Mouse (Mus musculus) forebrain, embryonic 11.5 days (tissue): ENCODE results near the gene Prelid3b. TPM values are rescaled to one million over a fixed set of nuclear protein-coding genes. Genes with fewer than 3 reads are reported as not detected.

Source experiments
- ATAC-seq: fragments of 200-750 bp; cut with Nextera tagmentation; replicated peaks from 2 replicates; pipeline ENCODE4 v1.8.0; 2017; ENCODE audit warnings: moderate TSS enrichment; ENCODE audit not compliant: low FRiP score
- DNase-seq: peaks from one replicate; pipeline ENCODE4 v3.0.0-alpha.2; 2017; ENCODE audit warnings: low spot score
- H3K27ac ChIP-seq: fragments of 300-500 bp; sonication (generic); 2 replicates; pipeline ENCODE4 v1.5.1; 2014; ENCODE audit warnings: low read depth, low read length
- H3K27me3 ChIP-seq: fragments of 300-500 bp; sonication (generic); 2 replicates; pipeline ENCODE4 v1.6.1; 2014; ENCODE audit warnings: mild to moderate bottlenecking, low read length, mixed read lengths; ENCODE audit not compliant: control insufficient read depth, insufficient read depth
- H3K36me3 ChIP-seq: fragments of 300-500 bp; sonication (generic); 2 replicates; pipeline ENCODE4 v1.6.1; 2014; ENCODE audit warnings: mild to moderate bottlenecking, low read length, moderate library complexity, mixed read lengths; ENCODE audit not compliant: control insufficient read depth, insufficient read depth
- H3K4me1 ChIP-seq: fragments of 300-500 bp; sonication (generic); replicated peaks from 2 replicates; pipeline ENCODE4 v1.6.1; 2014; ENCODE audit warnings: low read length, mixed read lengths; ENCODE audit not compliant: control insufficient read depth, insufficient read depth
- H3K4me2 ChIP-seq: fragments of 300-500 bp; sonication (generic); 2 replicates; pipeline ENCODE4 v1.6.1; 2014; ENCODE audit warnings: low read depth, mild to moderate bottlenecking, low read length, moderate library complexity, mixed read lengths; ENCODE audit not compliant: severe bottlenecking
- H3K4me3 ChIP-seq: fragments of 300-500 bp; sonication (generic); 2 replicates; pipeline ENCODE4 v1.5.1; 2014; ENCODE audit warnings: low read depth, low read length
- H3K9ac ChIP-seq: fragments of 300-500 bp; sonication (generic); 2 replicates; pipeline ENCODE4 v1.6.1; 2014; ENCODE audit warnings: low read length
- H3K9me3 ChIP-seq: fragments of 300-500 bp; sonication (generic); 2 replicates; pipeline ENCODE4 v1.6.1; 2016; ENCODE audit warnings: low read length, mixed read lengths; ENCODE audit not compliant: control insufficient read depth
- WGBS: fragments of 180-500 bp; shearing (Covaris S2); extraction: QIAGEN DNeasy Blood & Tissue Kit; methylation state at CpG from one replicate; pipeline ENCODE4 v1.1.7; 2014; 5-methylcytosine and 5-hydroxymethylcytosine counted together
- polyA plus RNA-seq: library from polyadenylated mRNA; unstranded; fragments of >200 nt; fragmentation: Nextera tagmentation; extraction: Ambion mirVana; gene quantifications from 2 replicates; pipeline ENCODE4 v1.2.1, GENCODE M21; 2014

Gene Prelid3b
- polyA plus RNA-seq, 1 experiment from 2014 or later, result 132 TPM

DNA sequence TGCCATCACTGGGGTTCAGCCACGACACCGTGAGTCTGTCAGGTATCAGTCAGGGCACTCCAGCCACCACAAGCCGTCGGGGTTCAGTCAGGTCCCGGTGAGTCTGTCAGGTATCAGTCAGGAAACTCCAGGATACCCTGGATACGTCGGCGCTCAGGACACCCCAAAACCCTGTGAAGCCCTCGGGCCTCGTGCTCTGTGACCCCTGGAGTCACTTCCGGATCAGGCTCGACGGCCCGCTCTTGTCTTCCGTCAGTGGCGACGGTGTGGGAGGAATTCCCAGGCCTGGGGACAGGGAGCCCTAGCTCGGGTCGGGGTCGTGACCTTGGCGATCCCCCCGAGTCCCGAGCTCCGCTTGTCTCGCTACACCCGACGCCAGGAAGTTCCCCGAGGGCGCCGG, 474 bp downstream of the Prelid3b start:
- H3K4me1 ChIP-seq, result peaks cover 4% of the 10 kb centered on the region; the same call in 1 of the 2 replicates
- DNase-seq (no peak), ATAC-seq (peak; percentile 44; the same call in 1 of the 2 replicates)
- H3K9me3 ChIP-seq, result no peaks in the 10 kb centered on the region; the same call in 1 of the 2 replicates
- peak overlapping the region; percentile 73 for H3K4me3 ChIP-seq
- H3K27ac ChIP-seq, result no peak overlapping the region
- H3K9ac ChIP-seq, result peak overlapping the region; percentile 79
- 10% methylated on average over 29 of the region's 30 CpGs for WGBS
- no peaks in the 10 kb centered on the region; the same call in 1 of the 2 replicates for H3K36me3 ChIP-seq
- peak overlapping the region; percentile 69 for H3K4me2 ChIP-seq
- H3K27me3 ChIP-seq, result no peaks in the 10 kb centered on the region

DNA sequence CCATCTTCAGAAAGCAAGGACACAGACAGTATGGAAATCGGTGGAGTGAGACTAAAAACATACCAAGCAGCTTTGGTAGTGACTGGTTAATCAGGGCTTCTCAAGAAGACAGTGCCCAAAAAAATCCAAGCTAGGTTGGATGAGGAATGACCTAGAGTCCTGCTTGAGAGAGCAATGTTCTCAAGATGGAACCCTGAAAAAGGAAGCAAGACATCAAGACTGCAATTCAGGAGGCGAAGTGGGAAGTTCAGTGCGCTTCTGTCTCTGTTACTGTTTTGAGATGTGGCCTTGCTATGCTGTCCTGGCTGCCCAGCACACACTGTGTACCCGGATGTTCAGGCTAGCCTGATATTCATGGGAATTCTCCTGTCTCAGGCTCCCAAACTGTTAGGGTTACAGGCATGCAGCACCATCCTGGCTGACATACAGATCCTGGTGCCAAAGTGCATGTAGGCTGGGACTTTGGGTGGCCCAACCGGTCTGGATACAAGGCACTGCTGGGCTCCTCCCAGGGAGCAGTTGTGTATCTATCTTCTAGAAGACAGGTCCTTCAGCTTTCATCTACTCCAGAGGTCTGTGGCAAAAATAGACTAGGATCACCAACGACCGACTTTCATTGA, 2.0 kb downstream of the Prelid3b start:
- H3K36me3 ChIP-seq, result no peaks in the 10 kb centered on the region; the same call in 1 of the 2 replicates
- H3K27ac ChIP-seq, result no peak overlapping the region
- H3K4me1 ChIP-seq, result peaks cover 4% of the 10 kb centered on the region; the same call in 1 of the 2 replicates
- H3K4me3 ChIP-seq, result no peak overlapping the region
- DNase-seq (no peak), ATAC-seq (no peak)
- no peaks in the 10 kb centered on the region; the same call in 1 of the 2 replicates for H3K9me3 ChIP-seq
- no peak overlapping the region for H3K4me2 ChIP-seq
- H3K27me3 ChIP-seq, result no peaks in the 10 kb centered on the region
- 95% methylated on average over 7 of the region's 7 CpGs for WGBS
- H3K9ac ChIP-seq, result no peak overlapping the region

DNA sequence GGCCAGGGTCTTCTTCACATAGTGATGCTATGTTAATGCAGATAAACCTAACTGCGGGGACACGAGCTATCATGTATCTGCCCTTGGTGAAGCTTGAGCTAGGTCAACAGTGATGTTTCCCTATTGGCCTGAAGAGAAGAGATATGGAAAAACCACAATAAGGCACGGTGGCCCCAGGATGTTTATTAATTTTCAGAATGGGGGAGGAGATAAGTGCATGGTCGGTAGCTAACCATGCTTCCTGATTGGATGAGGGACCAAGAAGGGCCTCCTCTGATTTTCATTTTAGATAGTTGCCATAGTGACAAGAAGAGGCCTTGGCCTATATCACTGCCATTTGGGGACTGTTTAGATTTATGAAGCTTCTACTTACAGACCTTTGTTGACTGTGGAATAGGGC, 2.5 kb downstream of the Prelid3b start:
- H3K9me3 ChIP-seq, result no peaks in the 10 kb centered on the region; the same call in 1 of the 2 replicates
- no peak overlapping the region for H3K4me2 ChIP-seq
- WGBS, result 90% methylated on average over 4 of the region's 4 CpGs
- ATAC-seq (no peak), DNase-seq (no peak)
- no peaks in the 10 kb centered on the region; the same call in 1 of the 2 replicates for H3K36me3 ChIP-seq
- no peak overlapping the region for H3K4me3 ChIP-seq
- H3K27ac ChIP-seq, result no peak overlapping the region
- no peaks in the 10 kb centered on the region for H3K27me3 ChIP-seq
- H3K4me1 ChIP-seq, result peaks cover 4% of the 10 kb centered on the region; the same call in 1 of the 2 replicates
- H3K9ac ChIP-seq, result no peak overlapping the region

DNA sequence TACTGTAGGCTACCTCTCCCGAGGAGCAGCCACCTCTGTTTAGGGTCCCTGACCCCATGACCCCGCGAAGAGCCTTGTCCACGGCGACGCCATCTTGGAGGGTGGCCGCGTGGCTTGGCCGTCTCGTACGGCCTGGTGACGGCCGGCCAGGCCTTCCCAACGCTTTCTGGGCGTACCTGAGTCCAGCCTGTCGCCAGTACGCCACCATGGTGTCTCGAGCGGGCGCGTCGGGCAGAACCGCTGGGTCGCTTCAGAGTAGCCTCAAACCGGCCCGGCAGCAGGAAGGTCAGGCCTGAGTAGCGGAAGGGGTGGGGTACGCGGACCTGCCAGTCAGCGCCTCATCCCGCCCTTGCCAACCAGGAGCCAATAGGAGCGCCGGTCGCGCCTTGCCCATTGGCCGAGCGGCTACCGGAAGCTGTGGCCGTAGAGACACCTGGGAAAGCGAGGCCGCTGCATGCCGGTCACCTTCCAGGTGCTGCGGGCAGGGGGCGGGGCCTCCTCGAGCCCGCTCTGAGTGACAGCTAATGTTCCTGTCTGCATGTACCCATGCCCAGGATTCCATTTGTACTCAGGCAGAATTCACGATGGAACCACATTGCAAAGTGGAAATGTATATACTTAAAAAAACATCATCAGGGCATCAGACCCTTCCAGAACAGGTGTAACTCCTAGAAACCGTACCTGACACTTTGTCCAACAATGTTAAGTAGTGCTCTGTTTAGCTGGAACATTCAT, 8.9 kb downstream of the Prelid3b start, which contains the start of gene Atp5e:
Atp5e (minus strand) TSS at position 317 of the 735 bp plus-strand sequence.
- ATAC-seq (peak; percentile 100), DNase-seq (peak; percentile 96)
- Histone ChIP-seq H3K36me3 (peaks cover 3% of the 10 kb centered on the region; the same call in 1 of the 2 replicates), H3K4me1 (peaks cover 7% of the 10 kb centered on the region; the same call in 1 of the 2 replicates), H3K27me3 (no peaks in the 10 kb centered on the region), H3K9me3 (no peaks in the 10 kb centered on the region), H3K27ac (peak within 1 kb of the TSS; percentile 7; the same call in 1 of the 2 replicates), H3K4me3 (peak within 1 kb of the TSS; percentile 66), H3K9ac (peak within 1 kb of the TSS; percentile 79), H3K4me2 (peak within 1 kb of the TSS; percentile 93)
- WGBS, result 3% methylated on average over 48 of the region's 48 CpGs

DNA sequence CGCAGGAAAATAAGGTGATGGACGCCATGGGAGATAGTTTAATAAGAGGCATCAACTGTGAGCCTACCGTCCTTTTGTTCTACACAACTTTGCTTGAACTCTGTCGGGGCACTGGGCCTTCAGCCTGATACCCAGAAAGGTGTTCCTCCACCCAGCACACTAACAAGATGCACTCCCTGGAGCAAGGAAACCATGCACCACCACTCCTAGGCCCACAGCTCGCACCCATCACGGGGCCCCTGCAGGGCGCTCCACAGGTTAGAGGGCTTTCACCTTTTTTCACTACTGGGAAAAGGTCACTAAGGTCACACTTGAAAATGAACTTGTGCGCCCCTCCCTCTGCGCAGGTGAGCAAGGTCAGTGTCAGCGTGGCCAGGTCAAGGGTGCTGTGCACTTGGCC, 9.5 kb downstream of the Prelid3b start:
- ATAC-seq (peak; percentile 35), DNase-seq (peak; percentile 52)
- peak overlapping the region; percentile 79 for H3K9ac ChIP-seq
- peaks cover 7% of the 10 kb centered on the region; the same call in 1 of the 2 replicates for H3K4me1 ChIP-seq
- peaks cover 3% of the 10 kb centered on the region; the same call in 1 of the 2 replicates for H3K36me3 ChIP-seq
- no peaks in the 10 kb centered on the region for H3K9me3 ChIP-seq
- peak overlapping the region; percentile 93 for H3K4me2 ChIP-seq
- no peaks in the 10 kb centered on the region for H3K27me3 ChIP-seq
- H3K4me3 ChIP-seq, result peak overlapping the region; percentile 66
- 44% methylated on average over 10 of the region's 10 CpGs for WGBS
- no peak overlapping the region; the same call in 1 of the 2 replicates for H3K27ac ChIP-seq

DNA sequence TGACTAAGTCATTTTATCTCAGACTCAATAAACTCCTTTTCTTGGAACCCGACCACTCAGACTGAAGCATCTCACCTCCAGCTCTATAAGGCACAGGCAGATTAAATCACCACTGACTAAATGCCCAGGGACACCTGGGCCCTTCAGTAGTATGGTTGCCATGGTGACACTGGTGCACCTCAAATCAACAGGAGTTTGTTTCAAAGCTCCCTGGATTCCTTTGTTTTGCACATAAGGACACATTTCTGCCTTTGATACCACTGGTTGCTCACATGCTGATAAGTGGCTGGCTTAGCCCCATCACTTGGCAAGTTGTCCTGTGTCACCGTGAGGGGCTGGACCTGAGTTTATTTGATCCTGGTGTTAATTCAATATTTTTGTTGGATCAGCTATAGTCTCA, 13.5 kb downstream of the Prelid3b start:
- Histone ChIP-seq H3K27ac (no peak overlapping the region), H3K9ac (no peak overlapping the region), H3K27me3 (no peaks in the 10 kb centered on the region), H3K4me1 (peaks cover 7% of the 10 kb centered on the region; the same call in 1 of the 2 replicates), H3K9me3 (no peaks in the 10 kb centered on the region), H3K4me3 (no peak overlapping the region), H3K36me3 (peaks cover 3% of the 10 kb centered on the region; the same call in 1 of the 2 replicates), H3K4me2 (no peak overlapping the region)
- DNase-seq (no peak), ATAC-seq (no peak)
- WGBS, result 67% methylated on average over 2 of the region's 2 CpGs

DNA sequence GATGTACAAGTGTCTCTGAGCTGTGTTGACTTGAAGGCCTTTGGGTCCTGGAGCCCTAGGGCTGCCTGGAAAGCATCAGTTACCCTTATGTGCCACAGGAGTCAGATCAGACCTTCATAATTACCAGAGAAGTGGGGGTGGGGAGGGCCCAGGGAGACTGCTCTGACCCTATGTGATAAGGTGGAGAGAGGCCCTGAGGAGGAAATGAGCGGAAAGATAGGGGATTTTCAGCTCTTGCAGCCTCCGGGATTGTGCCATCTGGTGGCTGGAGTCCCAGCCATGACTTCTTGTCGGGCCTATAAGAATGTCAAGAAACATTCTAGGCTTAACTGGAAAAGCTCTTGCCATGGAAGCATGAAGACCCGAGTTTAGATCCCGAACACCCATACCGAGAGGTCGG, 19.2 kb downstream of the Prelid3b start:
- no peaks in the 10 kb centered on the region for H3K36me3 ChIP-seq
- WGBS, result 78% methylated on average over 7 of the region's 7 CpGs

DNA sequence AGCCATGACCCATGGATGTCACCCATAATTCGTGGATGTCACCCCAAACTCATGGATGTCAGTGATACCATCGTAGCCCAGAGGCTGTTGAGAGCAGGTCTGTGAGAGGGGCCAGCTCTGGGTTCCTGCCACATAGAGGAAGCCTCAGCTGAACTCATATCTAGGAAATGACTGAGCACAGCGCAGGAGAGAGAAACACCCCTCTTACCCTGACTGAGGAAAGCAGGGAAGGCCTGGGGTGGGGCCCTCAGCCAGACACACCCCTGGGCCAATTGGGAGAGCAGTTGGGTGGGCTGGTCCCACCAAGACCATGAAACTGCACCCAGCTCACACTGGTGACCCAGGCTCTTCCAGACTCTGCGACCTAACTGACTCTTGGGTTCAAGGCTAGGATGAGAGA, 22.5 kb downstream of the Prelid3b start, which contains the start of gene Tubb1:
Tubb1 (plus strand) TSS at position 343 of the 400 bp plus-strand sequence.
- Histone ChIP-seq H3K27me3 (no peaks in the 10 kb centered on the region), H3K27ac (no peak within 1 kb of the TSS), H3K4me2 (no peak within 1 kb of the TSS), H3K9ac (no peak within 1 kb of the TSS), H3K4me1 (peaks cover 2% of the 10 kb centered on the region; the same call in 1 of the 2 replicates), H3K9me3 (no peaks in the 10 kb centered on the region), H3K4me3 (no peak within 1 kb of the TSS), H3K36me3 (no peaks in the 10 kb centered on the region)
- DNase-seq, result no peak
- no peak for ATAC-seq
- 83% methylated on average over 4 of the region's 4 CpGs for WGBS

More for the DNA sequence above, 19.2 kb downstream of the Prelid3b start:
- Histone ChIP-seq H3K9me3 (no peaks in the 10 kb centered on the region), H3K4me2 (no peak overlapping the region), H3K27me3 (no peaks in the 10 kb centered on the region), H3K4me3 (no peak overlapping the region), H3K27ac (no peak overlapping the region), H3K4me1 (no peaks in the 10 kb centered on the region), H3K9ac (no peak overlapping the region)
- DNase-seq (no peak), ATAC-seq (no peak)
